Mouse (Mus musculus) kidney, adult 2 months (tissue): ENCODE data around the gene Kcng3.

ENCODE experiments used
- CTCF ChIP-seq: fragments of 200-500 bp; conservative IDR thresholded peaks from 2 replicates; pipeline ENCODE4 v1.5.1; 2011; ENCODE audit warnings: low read depth, mild to moderate bottlenecking, control low read depth, low read length, moderate library complexity, mixed read lengths; ENCODE audit not compliant: insufficient read depth, insufficient read length
- POLR2A ChIP-seq: fragments of 200-500 bp; IDR thresholded peaks from one replicate; pipeline ENCODE4 v1.6.1; 2011; ENCODE audit warnings: low read depth, low read length, control low read depth

GRCm38 (mm10) chr17:83655732-83656131, 24.0 kb upstream of the Kcng3 start:
- TF ChIP-seq POLR2A (no peak), CTCF (no peak)
